In the genomic region with DNA sequence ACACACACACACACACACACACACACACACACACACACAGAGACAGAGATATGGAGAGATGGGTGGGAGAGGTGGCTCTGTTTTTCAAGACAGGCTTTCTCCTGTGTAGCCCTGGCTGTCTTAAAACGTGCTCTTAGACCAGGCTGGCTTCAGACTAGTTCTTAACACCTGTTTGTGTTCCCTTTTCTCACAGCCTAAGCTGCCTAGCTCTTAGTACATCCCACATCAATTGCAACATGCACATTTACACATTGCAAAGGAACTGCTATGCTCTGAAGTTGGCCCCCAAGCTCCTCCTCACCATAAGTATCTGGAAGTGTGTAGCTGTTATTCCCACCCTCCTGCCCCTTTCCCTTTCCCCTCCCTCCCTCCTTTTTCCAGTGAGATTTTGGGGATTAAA, we compare ENCODE assay signal across 27 mouse cellular contexts. TPM values are rescaled to one million over a fixed set of nuclear protein-coding genes. Genes with fewer than 3 reads are reported as not detected.
DNase-seq lines count a peak whose midpoint lies in the region; ATAC-seq lines count a peak whose summit lies in the region.
"Had no signal": no experiment of that assay in that cellular context is flagged by ENCODE, and none has a peak within 500 bp of the region (broad histone marks: within the 10 kb centered on the region; RNA-seq: fewer than 3 reads in every experiment).

No protein-coding gene starts in this region.

- H3K4me1 ChIP-seq in hindbrain, embryonic 10.5 days (replicated peaks), result peaks cover 29% of the 10 kb centered on the region
- H3K4me1 ChIP-seq in hindbrain, embryonic 12.5 days, result peaks cover 3% of the 10 kb centered on the region; the same call in 1 of the 2 replicates
- peaks cover 38% of the 10 kb centered on the region for H3K4me1 ChIP-seq in liver, embryonic 16.5 days (ENCODE audit: control insufficient read depth, low read depth, low read length)
- peaks cover 22% of the 10 kb centered on the region for H3K4me1 ChIP-seq in heart, embryonic 10.5 days

- H3K36me3 ChIP-seq in hindbrain, embryonic 10.5 days, result no peaks in the 10 kb centered on the region
- H3K36me3 ChIP-seq in hindbrain, embryonic 12.5 days, result no peaks in the 10 kb centered on the region
- no peaks in the 10 kb centered on the region for H3K36me3 ChIP-seq in liver, embryonic 16.5 days (ENCODE audit: control insufficient read depth, insufficient read depth)
- no peaks in the 10 kb centered on the region for H3K36me3 ChIP-seq in heart, embryonic 10.5 days
- H3K36me3 ChIP-seq: forebrain, embryonic 10.5 days; hindbrain, embryonic 15.5 days; midbrain, embryonic 15.5 days; neural tube, embryonic 13.5 days had no signal

- H3K4me2 ChIP-seq in hindbrain, embryonic 12.5 days (replicated peaks), result no peak overlapping the region
- H3K4me2 ChIP-seq in liver, embryonic 16.5 days (ENCODE audit: low read depth, low read length), result no peak overlapping the region
- H3K4me2 ChIP-seq: hindbrain, embryonic 15.5 days; midbrain, embryonic 15.5 days; neural tube, embryonic 13.5 days had no signal

- ATAC-seq in hindbrain, embryonic 12.5 days (ENCODE audit: low FRiP score), result no peak
- ATAC-seq in liver, embryonic 16.5 days (ENCODE audit: low read depth), result no peak
- ATAC-seq: forebrain, embryonic 16.5 days; midbrain, embryonic 15.5 days had no signal

- no peak for DNase-seq in hindbrain, embryonic 10.5 days (ENCODE audit: low spot score)
- peak; percentile 46 for DNase-seq in A20 (ENCODE audit: low read depth, low spot score)
- peak; percentile 53 for DNase-seq in thymus, postnatal 14 days
- DNase-seq in heart, embryonic 10.5 days (ENCODE audit: low spot score), result no peak
- DNase-seq in cerebellum, postnatal 14 days, result no peak
- DNase-seq in urinary bladder, postnatal 10 days (ENCODE audit: low spot score), result no peak
- DNase-seq: adrenal gland, postnatal 36 days; cerebellum, adult 9-11 months; gastrocnemius, postnatal 14 days; heart, adult 18-20 months; heart, postnatal 36 days; kidney, adult 8-10 months; kidney, postnatal 10 days; left cerebral cortex, postnatal 4 days; lung, adult 18-20 months; retina, postnatal 1 day; right cerebral cortex, postnatal 25 days; spleen, adult 18-20 months had no signal

- 70% methylated on average over 1 of the region's 1 CpGs for WGBS in hindbrain, embryonic 10.5 days
- 53% methylated on average over 1 of the region's 1 CpGs for WGBS in hindbrain, embryonic 12.5 days
- WGBS in liver, embryonic 16.5 days (ENCODE audit: insufficient replicate concordance), result 22% methylated on average over 1 of the region's 1 CpGs
- WGBS in heart, embryonic 10.5 days, result 75% methylated on average over 1 of the region's 1 CpGs

- no peaks in the 10 kb centered on the region for H3K9me3 ChIP-seq in hindbrain, embryonic 10.5 days
- no peaks in the 10 kb centered on the region for H3K9me3 ChIP-seq in hindbrain, embryonic 12.5 days (replicated peaks)
- H3K9me3 ChIP-seq in liver, embryonic 16.5 days (replicated peaks; ENCODE audit: control insufficient read depth, low read length), result no peaks in the 10 kb centered on the region
- H3K9me3 ChIP-seq in heart, embryonic 10.5 days, result no peaks in the 10 kb centered on the region
- H3K9me3 ChIP-seq: forebrain, embryonic 10.5 days; hindbrain, embryonic 15.5 days; midbrain, embryonic 15.5 days; neural tube, embryonic 13.5 days had no signal

- H3K27me3 ChIP-seq in hindbrain, embryonic 10.5 days (ENCODE audit: insufficient read depth, poor library complexity, severe bottlenecking), result no peaks in the 10 kb centered on the region
- H3K27me3 ChIP-seq in hindbrain, embryonic 12.5 days, result no peaks in the 10 kb centered on the region
- H3K27me3 ChIP-seq in liver, embryonic 16.5 days (ENCODE audit: control insufficient read depth, insufficient read depth, low read depth, low read length), result no peaks in the 10 kb centered on the region
- H3K27me3 ChIP-seq in heart, embryonic 10.5 days (ENCODE audit: insufficient read depth, poor library complexity, severe bottlenecking), result 0 out of 2 replicates have a peak, but pooled peaks cover 4% of the 10 kb centered on the region
- H3K27me3 ChIP-seq: hindbrain, embryonic 15.5 days; midbrain, embryonic 15.5 days; neural tube, embryonic 13.5 days had no signal

- H3K27ac ChIP-seq in hindbrain, embryonic 10.5 days, result 0 out of 2 replicates have a peak overlapping the region, but pooled peaks have one; percentile 12
- H3K27ac ChIP-seq in hindbrain, embryonic 12.5 days, result no peak overlapping the region
- peak overlapping the region; percentile 28; the same call in 1 of the 2 replicates for H3K27ac ChIP-seq in liver, embryonic 16.5 days (ENCODE audit: low read length)
- no peak overlapping the region for H3K27ac ChIP-seq in heart, embryonic 10.5 days
- H3K27ac ChIP-seq: forebrain, embryonic 10.5 days; hindbrain, embryonic 15.5 days; left cerebral cortex, adult 2 months; midbrain, embryonic 15.5 days; neural tube, embryonic 13.5 days had no signal

- H3K9ac ChIP-seq in hindbrain, embryonic 12.5 days, result no peak overlapping the region
- 0 out of 2 replicates have a peak overlapping the region, but pooled peaks have one; percentile 22 for H3K9ac ChIP-seq in liver, embryonic 16.5 days (ENCODE audit: low read depth, low read length)
- H3K9ac ChIP-seq: hindbrain, embryonic 15.5 days; midbrain, embryonic 15.5 days; neural tube, embryonic 13.5 days had no signal

- H3K4me3 ChIP-seq in hindbrain, embryonic 10.5 days, result no peak overlapping the region
- no peak overlapping the region for H3K4me3 ChIP-seq in hindbrain, embryonic 12.5 days
- H3K4me3 ChIP-seq in liver, embryonic 16.5 days (ENCODE audit: low read depth, low read length), result no peak overlapping the region
- H3K4me3 ChIP-seq in heart, embryonic 10.5 days, result no peak overlapping the region
- H3K4me3 ChIP-seq: forebrain, embryonic 10.5 days; hindbrain, embryonic 15.5 days; left cerebral cortex, adult 2 months; midbrain, embryonic 15.5 days; myocyte; neural tube, embryonic 13.5 days had no signal

RNA-seq across cellular contexts. Expression of gene Anp32b, which starts 3.2 kb away (rescaled TPM):
- polyA plus RNA-seq in hindbrain, embryonic 10.5 days (2016; fragmentation: Nextera tagmentation; extraction: Ambion mirVana), result 250 and 377 TPM in 2 replicates
- 207 and 211 TPM in 2 replicates for polyA plus RNA-seq in hindbrain, embryonic 12.5 days (2016; fragmentation: Nextera tagmentation; extraction: Ambion mirVana)
- polyA plus RNA-seq in liver, embryonic 16.5 days (2015; fragmentation: Nextera tagmentation; extraction: Ambion mirVana), result 318 and 338 TPM in 2 replicates
- polyA plus RNA-seq in heart, embryonic 10.5 days (2016; fragmentation: Nextera tagmentation; extraction: Ambion mirVana), result 246 and 343 TPM in 2 replicates

RNA-seq across cellular contexts. Expression of gene Hemgn, which starts 34.2 kb away (rescaled TPM):
- 13.2 and 14.3 TPM in 2 replicates for polyA plus RNA-seq in hindbrain, embryonic 10.5 days (2016; fragmentation: Nextera tagmentation; extraction: Ambion mirVana)
- 2.4 and 4.3 TPM in 2 replicates for polyA plus RNA-seq in hindbrain, embryonic 12.5 days (2016; fragmentation: Nextera tagmentation; extraction: Ambion mirVana)
- polyA plus RNA-seq in liver, embryonic 16.5 days (2015; fragmentation: Nextera tagmentation; extraction: Ambion mirVana), result 375 and 394 TPM in 2 replicates
- polyA plus RNA-seq in heart, embryonic 10.5 days (2016; fragmentation: Nextera tagmentation; extraction: Ambion mirVana), result 35.8 and 50.0 TPM in 2 replicates
- polyA plus RNA-seq: myocyte had no signal

RNA-seq across cellular contexts. Expression of gene Nans, which starts 41.6 kb away (rescaled TPM):
- polyA plus RNA-seq in hindbrain, embryonic 10.5 days (2016; fragmentation: Nextera tagmentation; extraction: Ambion mirVana), result 79.1 and 80.5 TPM in 2 replicates
- polyA plus RNA-seq in hindbrain, embryonic 12.5 days (2016; fragmentation: Nextera tagmentation; extraction: Ambion mirVana), result 74.3 and 76.5 TPM in 2 replicates
- polyA plus RNA-seq in liver, embryonic 16.5 days (2015; fragmentation: Nextera tagmentation; extraction: Ambion mirVana), result 40.5 and 48.3 TPM in 2 replicates
- 78.3 and 89.1 TPM in 2 replicates for polyA plus RNA-seq in heart, embryonic 10.5 days (2016; fragmentation: Nextera tagmentation; extraction: Ambion mirVana)

RNA-seq across cellular contexts. Expression of gene Trmo, which starts 58.2 kb away (rescaled TPM):
- polyA plus RNA-seq in hindbrain, embryonic 10.5 days (2016; fragmentation: Nextera tagmentation; extraction: Ambion mirVana), result 10.4 and 11.9 TPM in 2 replicates
- polyA plus RNA-seq in hindbrain, embryonic 12.5 days (2016; fragmentation: Nextera tagmentation; extraction: Ambion mirVana), result 8.1 and 9.0 TPM in 2 replicates
- polyA plus RNA-seq in liver, embryonic 16.5 days (2015; fragmentation: Nextera tagmentation; extraction: Ambion mirVana), result 6.3 and 7.1 TPM in 2 replicates
- 10.3 and 11.6 TPM in 2 replicates for polyA plus RNA-seq in heart, embryonic 10.5 days (2016; fragmentation: Nextera tagmentation; extraction: Ambion mirVana)

Comparison
In these comparisons a context has a peak if more than half of its experiments do, and no peak if none do; other contexts are left out.
1. H3K27ac ChIP-seq: peak in hindbrain, embryonic 10.5 days (single experiment) and liver, embryonic 16.5 days (single experiment); none in hindbrain, embryonic 12.5 days (single experiment) and heart, embryonic 10.5 days (single experiment).
2. DNase-seq: peak in A20 (single experiment) and thymus, postnatal 14 days (single experiment); none in hindbrain, embryonic 10.5 days (single experiment), heart, embryonic 10.5 days (single experiment), cerebellum, postnatal 14 days (0 of 2) and urinary bladder, postnatal 10 days (single experiment).